Mouse (Mus musculus): ENCODE measurements around the gene St5. TPM values are rescaled to one million over a fixed set of nuclear protein-coding genes. Genes with fewer than 3 reads are reported as not detected.

Gene St5
- total RNA-seq, 2 experiments from 2014 or later = 14.1 to 15.1 TPM

GRCm38 (mm10) chr7:109541609-109542363 is 161.6 kb downstream of the St5 start:
- intact Hi-C loops (cut with DNase I) = no loop called here
- DNase-seq (ENCODE audit: low spot score in 2 of 2) = no peak

- intact Hi-C loops (cut with DNase I) = no loop called here
- DNase-seq (ENCODE audit: low spot score in 2 of 2) = no peak
These were observed 162.5 kb downstream of the St5 start for GRCm38 (mm10) chr7:109540902-109541301.

- peak in 1 of 2 experiments; percentile 45 for DNase-seq (ENCODE audit: low spot score in 2 of 2)
- intact Hi-C loops (cut with DNase I) = no loop called here
These were observed 166.9 kb downstream of the St5 start for GRCm38 (mm10) chr7:109536451-109536946.

GRCm38 (mm10) chr7:109534921-109535320 is 168.5 kb downstream of the St5 start:
- DNase-seq (ENCODE audit: low spot score in 2 of 2) = no peak
- intact Hi-C loops (cut with DNase I) = no loop called here

GRCm38 (mm10) chr7:109533888-109534287 is 169.5 kb downstream of the St5 start:
- peak in 1 of 2 experiments; percentile 36 for DNase-seq (ENCODE audit: low spot score in 2 of 2)
- intact Hi-C loops (cut with DNase I) = no loop called here

GRCm38 (mm10) chr7:109533129-109533528 is 170.3 kb downstream of the St5 start:
- intact Hi-C loops (cut with DNase I) = no loop called here
- DNase-seq (ENCODE audit: low spot score in 2 of 2) = no peak

- DNase-seq (ENCODE audit: low spot score in 2 of 2) = peak in 1 of 2 experiments; percentile 67
- intact Hi-C loops (cut with DNase I) = no loop called here
These were observed 170.7 kb downstream of the St5 start for GRCm38 (mm10) chr7:109532691-109533090.

GRCm38 (mm10) chr7:109531501-109531900 is 171.9 kb downstream of the St5 start:
- DNase-seq (ENCODE audit: low spot score in 2 of 2) = peak in 1 of 2 experiments; percentile 0
- intact Hi-C loops (cut with DNase I) = no loop called here

GRCm38 (mm10) chr7:109529741-109530140 is 173.7 kb downstream of the St5 start:
- intact Hi-C loops (cut with DNase I) = loop anchor here (2.0 kb wide), 2 partner anchors 89 to 189 kb away; no protein-coding TSS in a partner anchor
- no peak for DNase-seq (ENCODE audit: low spot score in 2 of 2)

GRCm38 (mm10) chr7:109528356-109528755 is 175.0 kb downstream of the St5 start:
- intact Hi-C loops (cut with DNase I) = loop anchor here (2.0 kb wide), 2 partner anchors 90 to 190 kb away; no protein-coding TSS in a partner anchor
- peak in 1 of 2 experiments; percentile 39 for DNase-seq (ENCODE audit: low spot score in 2 of 2)

GRCm38 (mm10) chr7:109527536-109527935 is 175.9 kb downstream of the St5 start:
- intact Hi-C loops (cut with DNase I) = no loop called here
- DNase-seq (ENCODE audit: low spot score in 2 of 2) = no peak

- intact Hi-C loops (cut with DNase I) = no loop called here
- DNase-seq (ENCODE audit: low spot score in 2 of 2) = no peak
These were observed 177.4 kb downstream of the St5 start for GRCm38 (mm10) chr7:109525740-109526663.

GRCm38 (mm10) chr7:109524763-109525162 is 178.6 kb downstream of the St5 start:
- DNase-seq (ENCODE audit: low spot score in 2 of 2) = no peak
- intact Hi-C loops (cut with DNase I) = no loop called here

- intact Hi-C loops (cut with DNase I) = no loop called here
- DNase-seq (ENCODE audit: low spot score in 2 of 2) = no peak
These were observed 179.0 kb downstream of the St5 start for GRCm38 (mm10) chr7:109524442-109524744.

GRCm38 (mm10) chr7:109523741-109524441 is 179.5 kb downstream of the St5 start:
- no peak for DNase-seq (ENCODE audit: low spot score in 2 of 2)
- intact Hi-C loops (cut with DNase I) = no loop called here

- intact Hi-C loops (cut with DNase I) = no loop called here
- DNase-seq (ENCODE audit: low spot score in 2 of 2) = no peak
These were observed 180.1 kb downstream of the St5 start for GRCm38 (mm10) chr7:109523304-109523703.

- DNase-seq (ENCODE audit: low spot score in 2 of 2) = no peak
- intact Hi-C loops (cut with DNase I) = no loop called here
These were observed 181.3 kb downstream of the St5 start for GRCm38 (mm10) chr7:109522084-109522483.

GRCm38 (mm10) chr7:109519936-109520335 is 183.5 kb downstream of the St5 start:
- no peak for DNase-seq (ENCODE audit: low spot score in 2 of 2)
- intact Hi-C loops (cut with DNase I) = no loop called here

- peak; percentile 99 for DNase-seq (ENCODE audit: low spot score in 2 of 2)
- intact Hi-C loops (cut with DNase I) = no loop called here
These were observed 184.3 kb downstream of the St5 start, which contains the start of gene Rpl27a for GRCm38 (mm10) chr7:109518838-109519696. TSS of gene Rpl27a (plus strand) at chr7:109519147.

Data from left cerebral cortex, postnatal 25 days (tissue).